Mouse (Mus musculus): ENCODE measurements around the gene Cd82. TPM values are rescaled to one million over a fixed set of nuclear protein-coding genes. Genes with fewer than 3 reads are reported as not detected.

Gene Cd82
- total and polyA plus RNA-seq, 3 experiments: 177 to 294 (median 215) TPM

DNA sequence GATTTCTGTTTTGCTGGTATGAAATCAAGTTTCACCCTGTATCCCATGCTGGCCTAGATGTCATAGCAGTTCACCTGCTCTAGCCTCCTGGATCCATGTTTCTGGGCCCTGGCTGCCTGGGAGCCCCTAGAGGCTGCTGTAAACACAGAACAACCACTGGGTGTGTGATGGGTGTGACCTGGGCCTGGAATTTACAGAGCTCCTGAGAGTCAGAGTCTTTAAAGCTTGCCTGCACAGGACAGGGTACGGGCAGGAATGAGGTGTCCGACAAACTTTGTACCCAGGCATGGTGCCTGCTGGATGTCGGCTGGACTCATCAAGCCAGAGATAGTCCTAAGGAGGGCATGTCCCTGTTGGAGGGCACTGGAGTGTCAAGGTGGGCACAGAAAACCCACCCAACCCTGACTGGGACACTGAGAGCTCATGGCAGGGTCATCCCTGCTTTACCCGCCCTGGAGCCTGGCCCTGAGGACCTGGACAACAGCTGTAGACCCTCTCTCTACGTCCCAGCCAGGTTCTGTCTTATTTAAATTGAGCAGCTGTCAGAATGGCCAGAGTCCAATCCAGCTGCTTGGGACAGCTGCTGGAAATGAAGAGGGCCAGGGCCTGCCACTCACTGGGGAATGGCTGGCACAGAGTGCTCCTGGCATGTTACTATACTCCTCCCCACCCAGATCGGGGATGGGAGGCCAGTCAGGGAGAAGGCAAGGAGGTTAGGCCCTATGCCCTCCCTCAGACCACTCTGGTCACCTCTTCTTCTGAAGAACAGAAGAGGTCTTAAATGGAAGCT, 30.1 kb downstream of the Cd82 start:
- Histone ChIP-seq H3K9me3 (replicated peaks; ENCODE audit: low read length) (no peaks in the 10 kb centered on the region), H3K4me2 (ENCODE audit: insufficient read depth, low read depth, poor library complexity, severe bottlenecking) (no peak overlapping the region), H3K4me1 (ENCODE audit: control insufficient read depth in 1 of 2, insufficient read depth in 2 of 2) (peaks cover 49 to 92% of the 10 kb centered on the region in 2 experiments), H3K36me3 (replicated peaks in 1 of 2; ENCODE audit: control insufficient read depth in 1 of 2, insufficient read depth in 1 of 2, low read length in 1 of 2) (peaks cover 71 to 96% of the 10 kb centered on the region in 2 experiments), H3K4me3 (replicated peaks in 1 of 3; ENCODE audit: low read depth in 2 of 3, low read length in 2 of 3, poor library complexity in 1 of 3) (no peak overlapping the region), H3K27me3 (replicated peaks) (no peaks in the 10 kb centered on the region), H3K79me2 (replicated peaks; ENCODE audit: control insufficient read depth, extremely low read depth, insufficient read depth, poor library complexity, severe bottlenecking) (peaks cover 2% of the 10 kb centered on the region; the same call in 1 of the 2 replicates), H3K27ac (ENCODE audit: insufficient read depth, low read depth) (no peak overlapping the region), H3K9ac (ENCODE audit: insufficient read depth, low read depth) (no peak overlapping the region)
- DNase-seq (ENCODE audit: extremely low read depth): no peak
- TF ChIP-seq NELFE (IDR thresholded peaks at IDR 0.05; ENCODE audit: low read depth, low read length) (no peak), MAZ (IDR thresholded peaks at IDR 0.05; ENCODE audit: low read depth, low read length) (no peak), ELF1 (IDR thresholded peaks at IDR 0.05; ENCODE audit: low read depth, low read length) (no peak), HCFC1 (IDR thresholded peaks at IDR 0.05; ENCODE audit: low read depth, low read length) (no peak), MAX (IDR thresholded peaks at IDR 0.05; ENCODE audit: low read length) (no peak), PAX5 (IDR thresholded peaks at IDR 0.05; ENCODE audit: low read length) (no peak), ZC3H11A (IDR thresholded peaks at IDR 0.05; ENCODE audit: low read depth, low read length) (no peak), RAD21 (IDR thresholded peaks at IDR 0.05; ENCODE audit: low read depth, low read length) (no peak), CHD1 (IDR thresholded peaks at IDR 0.05; ENCODE audit: low read depth, low read length) (no peak), KAT2A (IDR thresholded peaks at IDR 0.05; ENCODE audit: insufficient replicate concordance, low read length) (no peak), BHLHE40 (IDR thresholded peaks at IDR 0.05; ENCODE audit: low read depth, low read length) (no peak), E2F4 (IDR thresholded peaks at IDR 0.05; ENCODE audit: insufficient replicate concordance, low read depth, low read length) (no peak)
- dilution Hi-C loops (cut with MboI; ENCODE audit: extremely low pct_ligation_motif_present, extremely low pct_unique_long_range_greater_than_20kb, low sequenced_read_pairs): no loop called here
- in situ Hi-C loops (cut with MboI; ENCODE audit: low pct_ligation_motif_present, low pct_unique_long_range_greater_than_20kb, low sequenced_read_pairs): no loop called here

DNA sequence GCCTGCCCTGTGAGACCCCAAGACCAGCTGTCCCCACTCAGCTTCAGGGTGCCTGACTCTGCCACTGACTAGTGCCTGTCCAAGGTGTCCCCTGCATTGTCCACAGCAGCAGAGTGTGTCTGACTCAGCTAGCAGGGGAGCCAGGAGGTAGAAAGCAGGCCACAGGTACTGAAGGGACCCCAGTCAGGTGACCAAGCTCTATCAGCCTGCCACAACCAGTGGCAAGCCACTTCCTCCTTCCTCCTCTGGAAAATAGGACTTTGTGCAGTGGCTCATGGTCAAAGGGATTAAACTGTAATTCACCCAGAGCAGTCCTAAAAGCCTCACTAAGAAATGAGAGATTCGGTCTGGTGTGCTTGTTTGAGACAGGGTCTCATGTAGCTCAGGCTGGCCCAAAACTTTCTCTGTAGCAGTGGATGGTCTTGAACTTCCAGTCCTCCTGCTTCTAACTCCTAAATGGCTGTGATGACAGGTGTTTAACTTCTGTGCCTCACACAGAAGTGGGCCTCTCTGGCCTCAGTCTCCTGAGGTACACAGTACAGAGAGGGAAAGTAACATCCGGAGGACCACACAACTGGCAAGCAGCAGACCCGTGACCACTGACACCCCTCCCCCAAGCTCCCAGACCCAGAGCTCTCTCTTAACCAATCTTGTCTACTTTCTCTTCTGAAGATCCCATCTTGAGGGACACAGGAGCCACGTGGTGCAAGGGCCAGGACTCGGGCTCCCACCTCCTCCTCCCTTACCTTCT, 31.2 kb downstream of the Cd82 start:
- peaks cover 2% of the 10 kb centered on the region; the same call in 1 of the 2 replicates for H3K79me2 ChIP-seq (replicated peaks; ENCODE audit: control insufficient read depth, extremely low read depth, insufficient read depth, poor library complexity, severe bottlenecking)
- in situ Hi-C loops (cut with MboI; ENCODE audit: low pct_ligation_motif_present, low pct_unique_long_range_greater_than_20kb, low sequenced_read_pairs): no loop called here
- peaks cover 62 to 86% of the 10 kb centered on the region in 2 experiments for H3K36me3 ChIP-seq (replicated peaks in 1 of 2; ENCODE audit: control insufficient read depth in 1 of 2, insufficient read depth in 1 of 2, low read length in 1 of 2)
- no peak overlapping the region for H3K4me2 ChIP-seq (ENCODE audit: insufficient read depth, low read depth, poor library complexity, severe bottlenecking)
- H3K4me1 ChIP-seq (ENCODE audit: control insufficient read depth in 1 of 2, insufficient read depth in 2 of 2): peaks cover 42 to 92% of the 10 kb centered on the region in 2 experiments
- H3K9me3 ChIP-seq (replicated peaks; ENCODE audit: low read length): no peaks in the 10 kb centered on the region
- H3K27me3 ChIP-seq (replicated peaks): no peaks in the 10 kb centered on the region
- no peak overlapping the region for H3K4me3 ChIP-seq (replicated peaks in 1 of 3; ENCODE audit: low read depth in 2 of 3, low read length in 2 of 3, poor library complexity in 1 of 3)
- no peak for DNase-seq (ENCODE audit: extremely low read depth)
- TF ChIP-seq JUN (IDR thresholded peaks at IDR 0.05; ENCODE audit: insufficient read depth, low read depth, low read length): no peak
- no peak for TF ChIP-seq ZKSCAN1 (IDR thresholded peaks at IDR 0.05; ENCODE audit: borderline replicate concordance, low read depth, low read length)
- 0 out of 2 replicates have a peak, but pooled peaks have one; percentile 18 for TF ChIP-seq TCF12 (IDR thresholded peaks at IDR 0.05; ENCODE audit: low read depth, low read length)
- no peak for TF ChIP-seq MEF2A (IDR thresholded peaks at IDR 0.05; ENCODE audit: borderline replicate concordance, low read depth, low read length)
- TF ChIP-seq HCFC1 (IDR thresholded peaks at IDR 0.05; ENCODE audit: low read depth, low read length): no peak
- 0 out of 2 replicates have a peak, but pooled peaks have one; percentile 18 for TF ChIP-seq CHD2 (IDR thresholded peaks at IDR 0.05; ENCODE audit: low read length)
- no peak; the same call in 1 of the 2 replicates for TF ChIP-seq BHLHE40 (IDR thresholded peaks at IDR 0.05; ENCODE audit: low read depth, low read length)
- no peak for TF ChIP-seq RCOR1 (conservative IDR thresholded peaks at IDR 0.05; ENCODE audit: low read depth, low read length)
- TF ChIP-seq MXI1 (IDR thresholded peaks at IDR 0.05; ENCODE audit: low read depth, low read length): no peak
- H3K27ac ChIP-seq (ENCODE audit: insufficient read depth, low read depth): peak overlapping the region; percentile 39
- dilution Hi-C loops (cut with MboI; ENCODE audit: extremely low pct_ligation_motif_present, extremely low pct_unique_long_range_greater_than_20kb, low sequenced_read_pairs): no loop called here
- H3K9ac ChIP-seq (ENCODE audit: insufficient read depth, low read depth): no peak overlapping the region
